Mouse (Mus musculus) limb, embryonic 15.5 days (tissue): ENCODE data around the gene Pon1. TPM values are rescaled to one million over a fixed set of nuclear protein-coding genes. Genes with fewer than 3 reads are reported as not detected.

Experiments used
- ATAC-seq: fragments of 200-750 bp; cut with Nextera tagmentation; 2 replicates; pipeline ENCODE4 v1.8.0; 2017; ENCODE audit warnings: low read depth, moderate TSS enrichment; ENCODE audit not compliant: insufficient number of reproducible peaks, low FRiP score, low TSS enrichment
- H3K27ac ChIP-seq: fragments of 300-500 bp; sonication (generic); 2 replicates; pipeline ENCODE4 v1.5.1; 2015; ENCODE audit warnings: moderate library complexity, mild to moderate bottlenecking, inconsistent platforms
- H3K27me3 ChIP-seq: fragments of 300-500 bp; sonication (generic); 2 replicates; pipeline ENCODE4 v1.6.1; 2015; ENCODE audit warnings: inconsistent platforms
- H3K36me3 ChIP-seq: fragments of 300-500 bp; sonication (generic); 2 replicates; pipeline ENCODE4 v1.6.1; 2015; ENCODE audit warnings: inconsistent platforms
- H3K4me1 ChIP-seq: fragments of 300-500 bp; sonication (generic); 2 replicates; pipeline ENCODE4 v1.6.1; 2015; ENCODE audit warnings: inconsistent platforms
- H3K4me2 ChIP-seq: fragments of 300-500 bp; sonication (generic); 2 replicates; pipeline ENCODE4 v1.6.1; 2015; ENCODE audit warnings: mild to moderate bottlenecking, inconsistent platforms
- H3K4me3 ChIP-seq: fragments of 300-500 bp; sonication (generic); 2 replicates; pipeline ENCODE4 v1.5.1; 2015; ENCODE audit warnings: mild to moderate bottlenecking, inconsistent platforms
- H3K9ac ChIP-seq: fragments of 300-500 bp; sonication (generic); 2 replicates; pipeline ENCODE4 v1.6.1; 2015; ENCODE audit warnings: inconsistent platforms
- H3K9me3 ChIP-seq: fragments of 300-500 bp; sonication (generic); 2 replicates; pipeline ENCODE4 v1.6.1; 2016; ENCODE audit warnings: inconsistent platforms
- WGBS: fragments of 180-500 bp; shearing (Covaris S2); methylation state at CpG from one replicate; pipeline ENCODE4 v1.1.7; 2015; 5-methylcytosine and 5-hydroxymethylcytosine counted together
- polyA plus RNA-seq: library from polyadenylated mRNA; unstranded; fragments of >200 nt; fragmentation: Nextera tagmentation; extraction: Ambion mirVana; gene quantifications from 2 replicates; pipeline ENCODE4 v1.2.1, GENCODE M21; 2015

Gene Pon1
- polyA plus RNA-seq, 1 experiment from 2014 or later, result 0.19 TPM

- no peaks in the 10 kb centered on the region for H3K9me3 ChIP-seq
- H3K4me2 ChIP-seq, result no peak overlapping the region
- no peak overlapping the region for H3K27ac ChIP-seq
- 54% methylated on average over 10 of the region's 10 CpGs for WGBS
- no peak overlapping the region for H3K9ac ChIP-seq
- ATAC-seq, result no peak
- H3K27me3 ChIP-seq, result no peaks in the 10 kb centered on the region
- H3K4me3 ChIP-seq, result no peak overlapping the region
- H3K36me3 ChIP-seq, result no peaks in the 10 kb centered on the region
- peaks cover 7% of the 10 kb centered on the region for H3K4me1 ChIP-seq
Measured at GRCm38 (mm10) chr6:5174179-5174812, 19.4 kb downstream of the Pon1 start.

- no peaks in the 10 kb centered on the region for H3K4me1 ChIP-seq
- 77% methylated on average over 9 of the region's 9 CpGs for WGBS
- no peak for ATAC-seq
- H3K27ac ChIP-seq, result no peak overlapping the region
- H3K36me3 ChIP-seq, result no peaks in the 10 kb centered on the region
- no peak overlapping the region for H3K4me2 ChIP-seq
- no peak overlapping the region for H3K9ac ChIP-seq
- no peaks in the 10 kb centered on the region for H3K27me3 ChIP-seq
- H3K4me3 ChIP-seq, result no peak overlapping the region
- H3K9me3 ChIP-seq, result no peaks in the 10 kb centered on the region
Measured at GRCm38 (mm10) chr6:5172571-5172970, 21.2 kb downstream of the Pon1 start.

GRCm38 (mm10) chr6:5171418-5171817 lies 22.3 kb downstream of the Pon1 start:
- H3K27me3 ChIP-seq, result no peaks in the 10 kb centered on the region
- no peak overlapping the region for H3K4me2 ChIP-seq
- H3K27ac ChIP-seq, result no peak overlapping the region
- H3K4me1 ChIP-seq, result no peaks in the 10 kb centered on the region
- no peak overlapping the region for H3K4me3 ChIP-seq
- ATAC-seq, result no peak
- H3K9ac ChIP-seq, result no peak overlapping the region
- 82% methylated on average over 4 of the region's 4 CpGs for WGBS
- no peaks in the 10 kb centered on the region for H3K9me3 ChIP-seq
- H3K36me3 ChIP-seq, result no peaks in the 10 kb centered on the region

GRCm38 (mm10) chr6:5168158-5168557 lies 25.6 kb downstream of the Pon1 start:
- Histone ChIP-seq H3K4me1 (peaks cover 4% of the 10 kb centered on the region; the same call in 1 of the 2 replicates), H3K27ac (no peak overlapping the region), H3K27me3 (no peaks in the 10 kb centered on the region), H3K9me3 (no peaks in the 10 kb centered on the region), H3K4me3 (no peak overlapping the region), H3K9ac (no peak overlapping the region), H3K36me3 (no peaks in the 10 kb centered on the region), H3K4me2 (no peak overlapping the region)
- 85% methylated on average over 9 of the region's 9 CpGs for WGBS
- ATAC-seq, result no peak

GRCm38 (mm10) chr6:5167051-5167677 lies 26.6 kb downstream of the Pon1 start:
- no peak overlapping the region for H3K27ac ChIP-seq
- WGBS, result 72% methylated on average over 14 of the region's 14 CpGs

GRCm38 (mm10) chr6:5164855-5165254 lies 28.9 kb downstream of the Pon1 start:
- Histone ChIP-seq H3K4me1 (peaks cover 4% of the 10 kb centered on the region; the same call in 1 of the 2 replicates), H3K9me3 (no peaks in the 10 kb centered on the region), H3K4me3 (no peak overlapping the region), H3K4me2 (no peak overlapping the region), H3K9ac (no peak overlapping the region), H3K27me3 (no peaks in the 10 kb centered on the region), H3K36me3 (0 out of 2 replicates have a peak, but pooled peaks cover 3% of the 10 kb centered on the region), H3K27ac (no peak overlapping the region; the same call in 1 of the 2 replicates)
- no peak for ATAC-seq
- WGBS, result 57% methylated on average over 9 of the region's 9 CpGs

More at GRCm38 (mm10) chr6:5167051-5167677, 26.6 kb downstream of the Pon1 start:
- H3K9ac ChIP-seq, result no peak overlapping the region
- no peaks in the 10 kb centered on the region for H3K27me3 ChIP-seq
- H3K4me2 ChIP-seq, result no peak overlapping the region
- H3K36me3 ChIP-seq, result no peaks in the 10 kb centered on the region
- no peak for ATAC-seq
- H3K4me3 ChIP-seq, result no peak overlapping the region
- no peaks in the 10 kb centered on the region for H3K9me3 ChIP-seq
- peaks cover 4% of the 10 kb centered on the region; the same call in 1 of the 2 replicates for H3K4me1 ChIP-seq

GRCm38 (mm10) chr6:5163507-5164144 lies 30.1 kb downstream of the Pon1 start:
- Histone ChIP-seq H3K4me2 (no peak overlapping the region), H3K4me3 (no peak overlapping the region), H3K36me3 (peaks cover 11% of the 10 kb centered on the region; the same call in 1 of the 2 replicates), H3K9ac (no peak overlapping the region), H3K4me1 (peaks cover 4% of the 10 kb centered on the region; the same call in 1 of the 2 replicates), H3K27ac (no peak overlapping the region), H3K9me3 (no peaks in the 10 kb centered on the region), H3K27me3 (no peaks in the 10 kb centered on the region)
- ATAC-seq, result no peak
- 92% methylated on average over 14 of the region's 14 CpGs for WGBS

- no peak overlapping the region for H3K4me3 ChIP-seq
- H3K36me3 ChIP-seq, result peaks cover 12% of the 10 kb centered on the region; the same call in 1 of the 2 replicates
- H3K9ac ChIP-seq, result no peak overlapping the region
- 52% methylated on average over 6 of the region's 6 CpGs for WGBS
- H3K27me3 ChIP-seq, result no peaks in the 10 kb centered on the region
- no peak for ATAC-seq
- no peak overlapping the region for H3K27ac ChIP-seq
- no peak overlapping the region for H3K4me2 ChIP-seq
- H3K4me1 ChIP-seq, result peaks cover 4% of the 10 kb centered on the region; the same call in 1 of the 2 replicates
- no peaks in the 10 kb centered on the region for H3K9me3 ChIP-seq
Measured at GRCm38 (mm10) chr6:5162052-5162451, 31.7 kb downstream of the Pon1 start.

GRCm38 (mm10) chr6:5159385-5159791 lies 34.4 kb downstream of the Pon1 start:
- no peak for ATAC-seq
- Histone ChIP-seq H3K4me3 (no peak overlapping the region), H3K9ac (no peak overlapping the region), H3K4me1 (no peaks in the 10 kb centered on the region), H3K27me3 (no peaks in the 10 kb centered on the region), H3K36me3 (peaks cover 12% of the 10 kb centered on the region; the same call in 1 of the 2 replicates), H3K9me3 (no peaks in the 10 kb centered on the region), H3K27ac (no peak overlapping the region), H3K4me2 (no peak overlapping the region)
- 78% methylated on average over 7 of the region's 7 CpGs for whole genome bisulfite sequencing

- Histone ChIP-seq H3K9ac (no peak overlapping the region), H3K9me3 (no peaks in the 10 kb centered on the region), H3K36me3 (peaks cover 15% of the 10 kb centered on the region), H3K4me3 (no peak overlapping the region), H3K4me2 (no peak overlapping the region), H3K27me3 (no peaks in the 10 kb centered on the region), H3K27ac (no peak overlapping the region), H3K4me1 (no peaks in the 10 kb centered on the region)
- ATAC-seq, result no peak
- 85% methylated on average over 6 of the region's 6 CpGs for WGBS
Measured at GRCm38 (mm10) chr6:5156541-5157425, 37.0 kb downstream of the Pon1 start.

GRCm38 (mm10) chr6:5155313-5155927 lies 38.3 kb downstream of the Pon1 start:
- Histone ChIP-seq H3K27me3 (no peaks in the 10 kb centered on the region), H3K9me3 (no peaks in the 10 kb centered on the region), H3K27ac (no peak overlapping the region), H3K9ac (no peak overlapping the region), H3K4me2 (no peak overlapping the region), H3K36me3 (peaks cover 15% of the 10 kb centered on the region), H3K4me1 (no peaks in the 10 kb centered on the region), H3K4me3 (no peak overlapping the region)
- WGBS, result 82% methylated on average over 1 of the region's 1 CpGs
- ATAC-seq, result no peak
